Mouse (Mus musculus) right cerebral cortex, postnatal 25 days (tissue): ENCODE measurements around the gene Snx33.

ENCODE experiments used
- DNase-seq: peaks from one replicate; pipeline ENCODE4 v3.0.0; 2022

Snx33 gene

GRCm38 (mm10) chr9:56889817-56890216, 38.4 kb downstream of the Snx33 start:
- peak; percentile 71 for DNase-seq

GRCm38 (mm10) chr9:56887581-56887980, 40.6 kb downstream of the Snx33 start:
- DNase-seq: no peak

DNA sequence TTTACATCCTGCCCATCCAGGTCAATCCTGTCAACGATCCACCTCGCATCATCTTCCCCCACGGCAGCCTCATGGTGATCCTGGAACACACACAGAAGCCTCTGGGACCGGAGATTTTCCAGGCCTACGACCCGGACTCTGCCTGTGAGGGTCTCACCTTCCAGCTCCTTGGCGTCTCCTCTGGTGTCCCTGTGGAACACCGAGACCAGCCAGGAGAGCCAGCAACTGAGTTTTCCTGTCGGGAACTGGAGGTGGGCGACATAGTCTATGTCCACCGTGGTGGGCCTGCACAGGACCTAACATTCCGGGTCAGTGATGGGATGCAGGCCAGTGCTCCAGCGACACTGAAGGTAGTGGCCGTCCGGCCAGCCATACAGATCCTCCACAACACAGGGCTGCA, 41.6 kb downstream of the Snx33 start:
- no peak for DNase-seq

- DNase-seq: no peak
Observed at GRCm38 (mm10) chr9:56886113-56886512, 42.1 kb downstream of the Snx33 start.

GRCm38 (mm10) chr9:56884328-56884727, 43.8 kb downstream of the Snx33 start:
- DNase-seq: no peak

DNA sequence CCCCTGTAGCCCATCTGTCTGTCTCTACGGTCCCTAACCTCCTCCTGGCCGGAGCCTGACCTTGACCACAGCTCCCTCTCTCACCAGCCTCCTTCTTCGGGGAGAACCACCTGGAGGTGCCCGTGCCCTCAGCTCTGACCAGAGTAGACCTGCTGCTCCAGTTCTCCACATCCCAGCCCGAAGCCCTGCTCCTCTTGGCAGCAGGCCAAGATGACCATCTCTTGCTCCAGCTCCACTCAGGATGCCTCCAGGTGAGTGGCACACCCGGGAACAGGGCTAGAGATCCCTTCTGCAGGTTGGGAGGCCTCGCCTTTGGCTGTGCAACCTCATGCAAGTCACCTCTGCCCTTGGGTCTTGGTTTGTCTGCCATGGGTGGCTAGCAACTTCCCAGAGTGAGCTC, 44.7 kb downstream of the Snx33 start:
- no peak for DNase-seq

- DNase-seq: no peak
Observed at GRCm38 (mm10) chr9:56882818-56883217, 45.4 kb downstream of the Snx33 start.

DNA sequence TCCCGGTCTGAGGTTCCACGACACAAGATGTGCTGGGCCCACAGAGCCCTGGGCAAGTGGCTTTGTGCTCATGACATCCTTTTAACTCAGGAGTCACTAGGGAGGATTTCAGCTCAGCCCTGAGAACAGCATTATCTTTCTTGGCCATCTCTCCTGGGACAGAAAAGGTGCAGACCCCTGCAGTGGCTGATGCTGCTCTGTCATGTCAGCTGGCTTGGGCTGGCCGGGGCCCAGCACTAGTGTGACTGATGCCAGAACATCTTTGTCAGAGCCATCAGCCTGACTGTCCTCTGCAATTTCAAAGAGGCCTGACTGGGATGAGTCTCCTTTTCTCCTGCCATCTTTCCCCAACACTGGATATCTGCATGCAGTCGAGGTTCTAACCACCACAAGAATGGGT, 45.9 kb downstream of the Snx33 start:
- no peak for DNase-seq

DNA sequence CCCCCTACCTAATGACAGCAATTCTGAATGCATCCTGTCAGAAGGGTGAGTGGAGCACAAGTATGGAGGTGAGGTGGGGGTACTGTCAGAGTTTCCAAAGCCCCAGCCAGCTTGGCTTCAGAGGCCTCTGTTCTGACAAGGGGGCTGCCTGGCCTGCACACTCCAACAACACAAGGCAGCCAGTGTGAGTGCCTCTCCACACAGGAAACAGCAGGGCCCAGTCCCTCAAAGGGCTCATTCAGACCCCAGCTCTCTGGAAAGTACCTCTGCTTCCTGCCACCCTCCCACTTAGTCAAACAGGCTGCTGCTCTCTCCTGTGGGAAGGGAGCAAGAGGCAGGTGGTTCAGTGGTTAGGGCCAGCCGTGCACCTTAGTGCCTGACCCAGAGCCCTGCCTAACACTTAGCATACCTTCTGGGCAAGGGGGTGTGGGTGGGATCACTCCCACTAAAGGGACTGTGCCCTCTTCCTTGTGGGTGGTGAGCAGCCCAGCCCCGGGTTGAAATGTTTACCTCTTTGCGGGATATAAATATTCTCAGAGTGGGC, 46.6 kb downstream of the Snx33 start:
- DNase-seq: no peak

GRCm38 (mm10) chr9:56880790-56881189, 47.4 kb downstream of the Snx33 start:
- DNase-seq: no peak

GRCm38 (mm10) chr9:56877284-56877683, 50.9 kb downstream of the Snx33 start:
- DNase-seq: no peak

DNA sequence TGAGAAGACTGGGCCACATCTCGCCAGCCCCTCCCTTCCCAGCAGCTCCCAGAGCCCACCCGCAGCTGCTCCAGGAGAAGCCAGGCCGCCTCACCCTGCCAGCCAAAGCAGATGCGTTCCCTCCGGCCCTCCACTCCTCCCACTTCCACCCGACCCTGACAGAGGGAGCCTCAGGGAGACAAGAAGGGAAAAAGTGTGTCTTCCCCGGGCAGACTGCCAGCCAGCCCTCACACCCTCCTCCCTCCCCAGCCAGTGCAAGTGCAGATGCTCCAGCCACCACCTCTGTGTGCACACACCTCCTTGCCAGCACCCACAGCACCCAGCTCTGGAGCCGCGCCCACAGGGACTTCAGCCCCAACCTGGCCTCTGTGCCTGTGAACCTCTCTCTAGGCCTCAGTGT, 51.4 kb downstream of the Snx33 start:
- no peak for DNase-seq

DNA sequence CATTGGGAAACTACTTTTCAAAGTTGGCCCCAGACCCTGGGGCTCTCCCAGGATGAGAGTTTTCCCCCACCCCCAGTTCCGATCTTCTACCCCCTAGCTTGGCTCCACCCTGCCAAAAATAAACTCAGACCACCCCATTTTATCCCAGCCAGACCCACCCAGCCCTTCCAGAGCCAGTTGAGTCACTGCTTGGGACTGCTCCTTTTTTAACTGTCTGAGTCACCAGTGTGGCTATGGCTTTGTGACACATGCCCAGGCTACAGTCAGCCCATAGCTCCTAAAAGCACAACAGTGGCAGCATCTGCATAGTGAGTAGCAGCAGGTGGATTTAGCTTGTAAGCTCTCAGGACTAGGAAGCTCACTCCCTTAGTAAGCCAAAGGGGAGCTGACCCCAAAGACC, 55.1 kb downstream of the Snx33 start:
- no peak for DNase-seq

DNA sequence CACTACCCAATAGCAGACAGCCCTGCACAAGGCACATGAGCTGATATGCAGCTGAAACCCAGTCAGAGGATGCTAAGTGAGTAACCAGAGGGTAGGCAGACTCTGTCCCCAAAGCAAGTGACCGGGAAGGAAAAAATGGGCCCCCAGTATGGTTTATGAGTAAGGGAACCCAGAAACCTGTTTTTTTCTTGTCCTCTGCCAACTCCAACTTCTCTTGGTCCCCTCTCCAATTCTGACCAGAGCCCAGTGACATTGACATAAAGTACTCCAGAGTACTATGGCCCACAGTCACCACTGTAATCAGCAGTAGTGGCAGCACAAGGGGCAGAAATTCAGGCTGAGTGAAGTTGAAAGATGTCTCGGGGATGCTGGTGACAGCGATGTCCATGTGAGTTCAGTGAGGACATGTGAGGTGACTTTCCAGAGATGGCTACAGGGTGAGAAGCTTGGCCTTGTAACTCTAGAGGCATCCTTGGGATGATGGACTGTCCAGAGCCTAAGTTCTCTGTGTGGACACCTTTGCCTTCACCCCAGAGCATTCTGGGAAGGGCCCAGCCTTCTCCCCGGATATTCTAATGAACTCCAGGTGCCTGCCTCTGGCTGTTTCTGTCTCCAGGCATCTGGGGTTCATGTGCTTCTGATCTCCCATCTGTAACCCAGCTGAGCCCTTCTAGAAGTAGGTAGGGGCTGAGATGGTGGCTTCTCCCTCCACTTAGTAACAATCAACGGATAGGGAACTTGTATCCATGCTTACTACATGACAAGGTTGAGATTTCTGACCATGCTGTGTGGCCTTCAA, 55.9 kb downstream of the Snx33 start:
- DNase-seq: no peak

- no peak for DNase-seq
Observed at GRCm38 (mm10) chr9:56871191-56871590, 57.0 kb downstream of the Snx33 start.

DNA sequence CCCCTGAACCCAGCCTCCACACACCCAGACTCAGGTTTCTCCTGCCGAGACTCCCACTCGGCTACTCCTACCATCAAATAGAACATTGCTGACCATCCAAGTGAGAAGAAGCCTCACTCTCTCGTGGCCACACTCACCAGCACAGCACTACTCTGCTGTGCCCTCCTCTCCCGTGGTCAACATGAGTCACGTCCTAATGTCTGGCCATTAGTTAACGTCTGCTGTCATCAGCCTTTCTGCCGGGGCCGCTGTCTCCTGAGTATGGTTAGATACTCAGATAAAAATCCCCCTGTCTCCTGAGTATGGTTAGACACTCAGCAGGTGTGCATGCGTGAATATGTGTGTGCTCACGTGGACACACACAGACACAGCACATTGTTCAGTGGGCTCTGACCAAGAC, 57.4 kb downstream of the Snx33 start:
- DNase-seq: no peak

DNA sequence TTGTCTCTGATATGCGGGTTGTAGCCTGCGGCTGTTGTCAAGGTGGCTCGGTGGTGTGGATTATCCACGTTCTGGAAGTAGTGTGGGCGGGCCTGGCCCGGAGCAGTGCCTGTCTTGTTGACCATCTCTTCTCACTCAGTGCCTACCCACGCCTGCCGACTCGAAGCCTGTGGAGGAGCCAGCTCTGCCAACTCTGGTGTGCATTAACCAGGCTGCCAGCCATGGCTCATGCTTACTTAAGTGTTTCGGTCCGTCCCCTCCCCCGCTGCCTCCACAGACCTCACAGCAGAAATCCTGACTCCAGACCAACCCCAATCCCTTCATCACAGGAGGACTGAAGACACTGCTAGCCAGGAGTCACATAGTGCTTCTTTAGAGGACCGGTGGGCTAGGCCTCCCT, 58.6 kb downstream of the Snx33 start:
- peak; percentile 81 for DNase-seq

DNA sequence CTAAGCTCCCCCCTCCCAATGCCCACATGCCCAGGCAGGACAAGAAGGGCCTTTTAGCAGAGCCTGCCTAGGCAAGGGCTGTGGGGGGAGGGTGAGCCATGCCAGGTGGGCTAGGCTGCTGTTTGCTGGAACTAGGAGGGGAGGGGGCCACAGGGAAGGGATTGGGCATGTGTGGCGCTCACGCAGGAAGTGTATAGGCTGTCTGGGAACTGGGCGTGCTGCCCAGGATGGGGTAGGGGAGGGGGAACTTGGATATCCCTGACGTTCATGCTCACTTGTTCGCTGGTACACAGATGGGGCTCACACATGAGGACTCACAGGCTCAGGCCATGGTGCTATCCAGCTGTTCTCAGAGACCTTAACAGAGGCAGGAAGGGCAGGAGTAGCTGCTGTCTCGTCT, 59.9 kb downstream of the Snx33 start:
- peak; percentile 68 for DNase-seq
